Comparison of ENCODE assay signal across 8 mouse cellular contexts in the genomic region with DNA sequence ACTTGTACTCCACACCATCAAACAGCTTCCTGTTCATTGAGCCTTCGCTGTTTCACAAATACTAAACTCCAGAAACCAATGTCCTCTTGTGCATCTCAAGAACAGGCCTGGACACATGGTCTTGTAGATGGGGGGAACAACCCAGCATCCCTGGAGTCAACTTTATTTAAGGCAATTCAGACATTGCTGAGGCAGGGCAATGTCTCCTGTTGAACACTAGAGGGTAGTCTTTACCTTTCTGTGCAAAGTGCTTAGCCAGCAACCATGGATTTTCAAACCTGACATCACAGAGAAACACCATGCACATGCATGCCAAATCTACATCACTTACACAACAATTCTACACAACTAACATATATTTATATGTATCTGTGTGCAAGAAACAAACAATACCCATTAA.
A peak's percentile ranks its signal among the peaks of the same experiment; 100 is the strongest.
DNase-seq lines count a peak whose midpoint lies in the region; ATAC-seq and TF ChIP-seq lines count a peak whose summit lies in the region.

No protein-coding gene starts in this region.

- H3K9me3 ChIP-seq in midbrain, embryonic 15.5 days, result no peaks in the 10 kb centered on the region

- 42% methylated on average over 1 of the region's 1 CpGs for WGBS in midbrain, embryonic 15.5 days

- ATAC-seq in midbrain, embryonic 15.5 days (replicated peaks), result peak; percentile 90
- no peak for ATAC-seq in erythroblast, adult 5-6 weeks (replicated peaks; ENCODE audit: low FRiP score, poor library complexity, severe bottlenecking)

- H3K27me3 ChIP-seq in midbrain, embryonic 15.5 days (replicated peaks), result no peaks in the 10 kb centered on the region

- no peak overlapping the region for H3K4me3 ChIP-seq in gastrocnemius, adult 2 months
- no peak overlapping the region for H3K4me3 ChIP-seq in midbrain, embryonic 15.5 days

- H3K4me2 ChIP-seq in midbrain, embryonic 15.5 days, result no peak overlapping the region

- no peak overlapping the region for H3K9ac ChIP-seq in midbrain, embryonic 15.5 days

- H3K4me1 ChIP-seq in midbrain, embryonic 15.5 days, result no peaks in the 10 kb centered on the region

- no peaks in the 10 kb centered on the region for H3K36me3 ChIP-seq in midbrain, embryonic 15.5 days (replicated peaks)

- no peak for DNase-seq in gastrocnemius, adult 2 months
- DNase-seq in gastrocnemius, postnatal 36 days, result no peak
- DNase-seq in CD4-positive helper T cell, adult 2 months (ENCODE audit: low read depth, low spot score), result peak; percentile 58
- peak; percentile 14 for DNase-seq in c-Kit-positive CD71-positive TER-119-positive erythroid progenitor cells, embryonic 14.5 days (ENCODE audit: low spot score)
- peak; percentile 46 to 66 for DNase-seq in heart, postnatal 10 days
- DNase-seq in kidney, postnatal 36 days, result peak; percentile 17 to 36

- no peak overlapping the region for H3K27ac ChIP-seq in gastrocnemius, adult 2 months
- H3K27ac ChIP-seq in midbrain, embryonic 15.5 days, result no peak overlapping the region

- TF ChIP-seq CTCF in gastrocnemius, adult 2 months (IDR thresholded peaks at IDR 0.05), result peak; percentile 96

- intact Hi-C loops in gastrocnemius, adult 2 months (cut with DNase I), result loop anchor here (2.0 kb wide), 2 partner anchors 244 to 628 kb away; no protein-coding TSS in a partner anchor
- intact Hi-C loops in gastrocnemius, postnatal 36 days (cut with DNase I), result loop anchor here (2.0 to 10.0 kb wide), 2 partner anchors 238 to 546 kb away; no protein-coding TSS in a partner anchor
- intact Hi-C loops in heart, postnatal 10 days (cut with DNase I), result loop anchor here (1.0 to 10.0 kb wide), 3 partner anchors 239 to 856 kb away; no protein-coding TSS in a partner anchor

Comparison
In these comparisons a context has a peak if more than half of its experiments do, and no peak if none do; other contexts are left out.
1. DNase-seq: peak in CD4-positive helper T cell, adult 2 months (single experiment), c-Kit-positive CD71-positive TER-119-positive erythroid progenitor cells, embryonic 14.5 days (single experiment), heart, postnatal 10 days (2 of 2) and kidney, postnatal 36 days (2 of 2); none in gastrocnemius, adult 2 months (single experiment) and gastrocnemius, postnatal 36 days (0 of 2).